Mouse (Mus musculus): ENCODE measurements around the gene Slc4a4.

Gene Slc4a4

DNA sequence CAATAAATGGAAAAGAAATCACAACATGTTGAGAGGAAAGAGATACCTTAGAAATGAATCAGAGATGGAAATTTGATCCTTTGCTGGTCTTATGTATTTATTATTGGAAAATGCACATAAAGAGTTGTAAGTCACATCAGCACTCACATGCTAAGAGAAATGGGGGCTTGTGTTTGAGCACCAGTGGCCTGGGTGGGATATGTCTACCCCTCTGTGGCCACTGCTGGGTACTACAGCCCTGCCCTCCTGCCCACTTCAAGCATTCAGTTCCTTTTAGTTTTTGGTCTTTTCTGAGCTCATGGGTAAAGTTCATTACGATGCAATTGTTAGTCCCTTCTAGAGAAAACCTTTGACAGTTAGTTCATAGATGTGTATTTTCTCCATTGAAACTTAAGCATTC is 335.0 kb downstream of the Slc4a4 start:
- no peaks in the 10 kb centered on the region for H3K27me3 ChIP-seq (ENCODE audit: control insufficient read depth, insufficient read depth, low read length, poor library complexity, severe bottlenecking)
- DNase-seq (ENCODE audit: low read depth, low spot score): no peak

DNA sequence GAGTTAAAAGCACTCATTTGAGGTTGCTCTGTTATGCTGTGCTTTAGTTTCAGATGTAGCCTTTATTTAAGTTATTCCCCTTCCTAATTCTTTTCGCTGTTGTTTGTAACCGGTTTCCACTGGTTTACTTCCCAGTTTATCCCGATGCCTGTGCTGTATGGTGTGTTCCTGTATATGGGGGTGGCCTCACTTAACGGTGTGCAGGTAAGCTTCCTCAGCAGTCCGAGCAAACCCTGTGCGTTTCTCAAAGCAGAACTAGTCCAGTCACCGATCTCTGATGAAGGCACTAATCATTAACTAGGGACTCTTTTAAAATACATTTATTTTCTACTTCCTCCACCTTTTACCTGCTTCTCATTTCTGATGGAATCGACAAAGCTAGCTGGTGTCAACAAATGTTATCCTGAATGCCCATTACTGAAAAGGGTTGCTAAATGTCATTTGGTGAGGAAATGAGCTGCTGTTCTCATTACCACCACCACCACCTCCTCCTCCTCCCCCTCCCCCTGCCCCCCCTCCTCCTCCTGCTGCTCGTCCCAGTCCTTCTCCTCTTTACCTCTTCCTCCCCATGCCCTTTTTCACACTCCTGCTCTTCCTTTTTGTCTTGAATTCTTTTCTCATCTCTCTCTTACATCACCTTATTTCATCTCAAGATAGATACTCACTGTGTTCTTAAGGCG is 336.6 kb downstream of the Slc4a4 start:
- DNase-seq (ENCODE audit: low read depth, low spot score): no peak
- no peaks in the 10 kb centered on the region for H3K27me3 ChIP-seq (ENCODE audit: control insufficient read depth, insufficient read depth, low read length, poor library complexity, severe bottlenecking)
- H3K36me3 ChIP-seq (ENCODE audit: control insufficient read depth, insufficient read depth, low read length, poor library complexity, severe bottlenecking): no peaks in the 10 kb centered on the region

More for the DNA sequence above, 335.0 kb downstream of the Slc4a4 start:
- no peaks in the 10 kb centered on the region for H3K36me3 ChIP-seq (ENCODE audit: control insufficient read depth, insufficient read depth, low read length, poor library complexity, severe bottlenecking)

DNA sequence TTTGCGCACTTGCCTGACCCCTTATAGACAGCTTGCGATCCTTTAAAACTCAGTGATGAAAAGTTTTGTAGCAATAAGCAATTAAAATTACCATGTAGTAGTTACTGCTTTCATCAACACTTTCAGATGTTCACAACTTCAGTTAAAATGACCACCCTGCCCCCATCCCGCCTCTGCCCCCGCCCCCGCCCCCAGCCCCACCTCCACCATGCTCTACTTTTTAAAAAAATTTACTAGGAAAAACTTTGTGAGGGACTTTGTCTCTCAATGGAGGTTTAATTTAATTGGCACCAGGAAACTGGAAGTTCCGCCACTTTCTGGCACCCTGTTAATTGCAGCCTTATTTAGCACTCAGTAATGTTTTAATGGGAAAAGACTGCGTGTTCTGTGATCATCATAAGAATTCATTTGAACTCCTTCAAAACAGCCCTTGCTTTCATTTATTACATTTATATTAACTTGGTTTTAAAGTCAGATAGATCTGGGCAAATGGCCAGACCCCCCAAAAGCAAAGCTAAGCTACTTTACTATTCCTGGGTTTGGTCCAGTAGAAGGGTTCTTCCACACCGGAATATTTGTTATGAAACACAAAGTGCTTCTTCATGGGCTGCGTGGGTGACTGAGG is 337.2 kb downstream of the Slc4a4 start:
- DNase-seq (ENCODE audit: low read depth, low spot score): no peak
- no peaks in the 10 kb centered on the region for H3K27me3 ChIP-seq (ENCODE audit: control insufficient read depth, insufficient read depth, low read length, poor library complexity, severe bottlenecking)
- no peaks in the 10 kb centered on the region for H3K36me3 ChIP-seq (ENCODE audit: control insufficient read depth, insufficient read depth, low read length, poor library complexity, severe bottlenecking)

DNA sequence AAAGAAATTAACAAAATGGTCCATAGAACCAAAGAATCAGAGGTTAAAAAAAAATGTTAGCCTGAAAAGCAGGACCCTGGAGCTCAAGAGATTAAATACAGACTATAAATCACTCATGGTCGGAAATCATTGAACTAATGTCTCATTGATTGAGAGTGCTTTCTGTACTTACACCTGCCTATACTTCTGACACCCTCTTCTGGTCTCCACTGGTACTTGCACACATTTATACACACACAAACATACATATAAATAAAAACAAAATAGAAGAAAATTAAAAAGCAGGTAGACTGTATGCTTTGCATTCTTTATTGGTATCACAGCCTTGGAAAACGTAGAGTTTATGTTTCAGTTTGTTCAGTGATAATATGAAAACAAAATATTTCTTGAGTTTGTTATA is 341.3 kb downstream of the Slc4a4 start:
- no peak for DNase-seq (ENCODE audit: low read depth, low spot score)
- Histone ChIP-seq H3K27me3 (ENCODE audit: control insufficient read depth, insufficient read depth, low read length, poor library complexity, severe bottlenecking) (no peaks in the 10 kb centered on the region), H3K36me3 (ENCODE audit: control insufficient read depth, insufficient read depth, low read length, poor library complexity, severe bottlenecking) (no peaks in the 10 kb centered on the region)

DNA sequence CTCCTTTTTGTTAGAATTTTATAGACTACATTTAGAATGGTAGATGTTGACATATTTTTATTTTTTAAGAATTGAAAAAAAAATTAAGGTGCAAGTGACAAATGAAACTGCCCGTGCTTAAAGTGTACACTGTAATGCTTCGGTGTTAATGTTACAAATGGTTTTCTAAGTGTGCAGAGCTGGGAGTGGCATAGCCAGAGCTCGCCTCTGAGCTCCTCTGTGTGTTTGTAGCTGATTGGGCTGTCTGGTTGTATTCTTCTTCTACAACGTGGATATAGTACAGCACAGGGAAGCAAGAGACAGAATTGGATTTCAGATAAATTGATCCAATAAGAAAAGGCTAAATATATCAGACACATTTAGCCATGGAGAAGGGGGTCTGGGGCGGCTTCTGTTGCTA is 343.0 kb downstream of the Slc4a4 start:
- no peak for DNase-seq (ENCODE audit: low read depth, low spot score)
- no peaks in the 10 kb centered on the region for H3K36me3 ChIP-seq (ENCODE audit: control insufficient read depth, insufficient read depth, low read length, poor library complexity, severe bottlenecking)
- H3K27me3 ChIP-seq (ENCODE audit: control insufficient read depth, insufficient read depth, low read length, poor library complexity, severe bottlenecking): no peaks in the 10 kb centered on the region

DNA sequence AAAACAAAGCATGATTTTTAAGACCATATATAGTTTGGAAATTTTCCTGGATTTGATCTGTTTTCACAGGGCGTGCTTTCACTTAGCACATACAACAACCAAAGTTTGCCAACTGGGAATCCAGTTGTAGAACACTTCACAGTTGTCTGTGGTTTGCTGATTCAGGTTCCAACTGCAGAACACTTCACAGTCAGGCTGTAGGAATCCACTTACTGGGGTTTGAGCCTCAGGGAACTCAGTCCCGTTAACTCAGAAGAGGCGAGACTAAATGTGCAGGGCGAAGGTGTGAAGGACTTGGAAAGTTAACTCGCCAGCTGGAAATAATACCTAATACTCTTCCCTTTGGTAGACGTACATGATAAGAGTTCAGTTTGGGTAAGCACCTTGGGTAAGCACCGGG is 345.7 kb downstream of the Slc4a4 start:
- no peak for DNase-seq (ENCODE audit: low read depth, low spot score)
- Histone ChIP-seq H3K27me3 (ENCODE audit: control insufficient read depth, insufficient read depth, low read length, poor library complexity, severe bottlenecking) (no peaks in the 10 kb centered on the region), H3K36me3 (ENCODE audit: control insufficient read depth, insufficient read depth, low read length, poor library complexity, severe bottlenecking) (no peaks in the 10 kb centered on the region)

DNA sequence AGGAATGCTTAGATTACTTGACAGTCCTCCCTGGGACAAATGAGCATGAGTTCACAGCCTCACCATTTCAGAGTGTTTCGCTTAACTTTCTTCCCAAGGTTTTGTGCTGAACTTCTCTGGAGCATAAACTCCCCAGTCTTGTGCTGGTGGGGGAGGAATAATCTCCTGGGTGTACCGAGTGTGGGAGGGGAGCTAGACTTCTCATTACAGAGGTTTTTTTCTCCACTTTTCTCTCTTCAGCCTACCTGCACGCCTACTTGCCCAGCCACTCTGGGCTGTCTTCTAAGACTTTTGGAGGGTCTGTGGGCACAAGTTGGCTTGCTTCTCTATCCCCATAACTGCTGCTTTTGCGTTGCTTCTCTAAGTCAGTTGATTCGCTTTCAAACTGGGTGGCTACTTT is 365.2 kb downstream of the Slc4a4 start:
- H3K27me3 ChIP-seq (ENCODE audit: control insufficient read depth, insufficient read depth, low read length, poor library complexity, severe bottlenecking): no peaks in the 10 kb centered on the region
- no peak for DNase-seq (ENCODE audit: low read depth, low spot score)

DNA sequence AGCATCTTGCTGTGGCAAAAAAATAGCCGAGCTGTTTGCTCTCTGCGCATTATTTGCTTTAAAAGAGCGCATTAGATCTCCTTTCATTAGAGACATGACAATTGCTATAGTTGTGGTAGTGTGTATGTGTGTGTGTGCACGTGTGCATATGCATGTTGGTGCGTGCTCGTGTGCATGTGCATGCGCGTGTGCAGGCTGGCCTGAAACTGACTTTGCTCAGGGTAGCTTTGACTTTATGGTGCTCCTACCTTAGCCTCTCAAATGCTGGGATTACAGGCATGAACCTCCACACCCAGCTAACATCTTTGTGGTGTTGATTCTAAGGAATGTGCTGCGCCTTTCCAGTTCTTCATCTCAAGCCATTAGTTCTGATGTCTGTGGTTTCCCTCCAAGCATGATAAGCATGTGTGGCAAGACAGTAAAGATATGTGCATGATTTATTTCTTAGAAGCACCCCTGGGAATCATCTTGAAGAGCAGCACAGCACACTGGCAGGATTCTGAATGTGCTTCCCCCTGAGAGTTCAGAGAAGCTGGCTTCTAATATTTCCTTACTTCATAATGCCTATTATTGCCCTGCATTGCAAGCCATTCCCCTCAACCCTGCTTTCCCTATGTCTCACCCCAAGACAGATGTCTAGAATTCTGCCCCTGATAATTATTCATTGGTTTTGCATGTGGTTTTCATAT is 373.3 kb downstream of the Slc4a4 start:
- no peak for DNase-seq (ENCODE audit: low read depth, low spot score)
- Histone ChIP-seq H3K36me3 (ENCODE audit: control insufficient read depth, insufficient read depth, low read length, poor library complexity, severe bottlenecking) (no peaks in the 10 kb centered on the region), H3K27me3 (ENCODE audit: control insufficient read depth, insufficient read depth, low read length, poor library complexity, severe bottlenecking) (no peaks in the 10 kb centered on the region)

More for the DNA sequence above, 365.2 kb downstream of the Slc4a4 start:
- no peaks in the 10 kb centered on the region for H3K36me3 ChIP-seq (ENCODE audit: control insufficient read depth, insufficient read depth, low read length, poor library complexity, severe bottlenecking)

DNA sequence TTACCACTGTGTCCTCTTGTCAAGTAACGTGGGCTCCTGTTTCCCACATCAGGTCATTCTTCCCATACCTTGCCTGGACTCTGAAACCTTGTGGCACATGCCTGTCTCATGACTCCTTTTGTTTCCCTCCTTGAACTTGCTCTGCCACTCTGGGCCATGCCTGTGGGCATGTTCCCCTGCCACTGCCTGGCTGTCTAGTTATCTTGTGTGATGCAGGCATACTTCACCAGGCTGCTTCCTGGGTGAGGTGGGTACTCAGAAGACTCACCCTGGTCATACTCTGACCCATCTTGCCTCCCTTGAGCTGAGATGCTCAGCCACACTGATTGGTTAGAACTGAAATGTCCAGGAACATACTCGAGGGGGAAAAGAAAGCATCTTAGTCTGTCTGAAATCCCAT is 390.4 kb downstream of the Slc4a4 start:
- DNase-seq (ENCODE audit: low read depth, low spot score): no peak
- H3K27me3 ChIP-seq (ENCODE audit: control insufficient read depth, insufficient read depth, low read length, poor library complexity, severe bottlenecking): no peaks in the 10 kb centered on the region
- H3K36me3 ChIP-seq (ENCODE audit: control insufficient read depth, insufficient read depth, low read length, poor library complexity, severe bottlenecking): no peaks in the 10 kb centered on the region

DNA sequence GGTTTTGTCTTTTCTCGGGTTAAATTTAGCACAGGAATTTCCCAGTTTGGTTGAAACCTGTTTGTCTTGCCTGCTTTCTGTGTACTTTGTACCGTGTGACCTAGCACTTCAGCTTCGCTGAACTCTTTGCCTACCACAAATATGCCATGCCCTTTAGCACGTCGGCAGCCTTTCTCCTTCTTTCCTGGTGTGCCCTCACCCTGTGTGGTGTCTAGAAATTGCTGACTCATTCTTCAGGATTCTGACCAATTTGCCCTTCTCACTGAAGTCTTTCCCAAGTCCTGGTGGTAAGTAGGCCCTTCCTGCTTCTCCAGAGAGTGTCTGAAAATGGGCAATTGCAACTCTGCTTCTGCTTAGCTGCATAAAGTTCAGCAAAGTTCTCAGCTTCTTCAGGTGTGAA is 391.0 kb downstream of the Slc4a4 start:
- H3K27me3 ChIP-seq (ENCODE audit: control insufficient read depth, insufficient read depth, low read length, poor library complexity, severe bottlenecking): no peaks in the 10 kb centered on the region
- no peaks in the 10 kb centered on the region for H3K36me3 ChIP-seq (ENCODE audit: control insufficient read depth, insufficient read depth, low read length, poor library complexity, severe bottlenecking)
- no peak for DNase-seq (ENCODE audit: low read depth, low spot score)

DNA sequence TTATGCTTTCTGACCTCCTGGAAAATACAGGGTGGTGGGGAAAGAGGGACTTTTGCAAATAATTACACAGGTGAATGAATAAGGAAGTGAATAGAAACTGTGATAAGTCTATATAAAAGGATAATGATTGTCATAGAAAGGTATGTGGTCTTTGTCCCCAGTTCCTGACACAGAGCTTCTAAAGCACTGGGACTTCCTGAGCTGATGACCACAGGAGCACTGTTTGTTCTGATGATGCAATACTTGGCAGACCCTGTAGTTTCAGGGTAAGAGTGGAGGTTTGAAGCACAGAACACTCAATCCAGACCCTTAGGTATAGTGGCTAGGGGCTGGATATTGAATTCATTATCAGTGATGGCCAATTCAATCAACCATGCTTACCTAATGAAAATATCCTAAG is 391.7 kb downstream of the Slc4a4 start:
- no peak for DNase-seq (ENCODE audit: low read depth, low spot score)
- Histone ChIP-seq H3K27me3 (ENCODE audit: control insufficient read depth, insufficient read depth, low read length, poor library complexity, severe bottlenecking) (no peaks in the 10 kb centered on the region), H3K36me3 (ENCODE audit: control insufficient read depth, insufficient read depth, low read length, poor library complexity, severe bottlenecking) (no peaks in the 10 kb centered on the region)

DNA sequence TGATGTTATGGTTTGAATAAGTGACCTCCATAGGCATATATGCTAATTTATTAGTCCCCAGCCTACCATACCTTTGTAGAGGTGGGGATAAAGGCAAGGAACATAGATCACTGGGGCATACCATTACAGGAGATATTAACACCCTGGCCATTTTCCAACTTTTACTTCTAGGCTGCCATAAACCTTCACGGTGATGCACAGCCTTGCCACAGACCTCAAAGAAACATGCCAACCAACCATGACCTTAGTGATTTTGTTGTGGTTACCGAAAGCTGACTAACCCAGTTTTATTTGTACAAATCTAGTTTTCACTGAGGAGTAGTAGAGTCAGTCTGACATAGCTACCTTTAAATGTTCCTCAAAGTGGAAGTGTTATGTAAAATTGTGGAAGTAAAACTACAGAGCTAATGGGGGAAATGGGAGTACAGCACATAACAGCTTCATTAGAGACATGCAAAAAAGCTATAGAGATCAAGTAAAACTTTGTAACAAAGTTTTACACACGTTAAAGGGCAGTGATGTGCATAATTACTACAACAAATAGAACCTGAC is 393.8 kb downstream of the Slc4a4 start:
- Histone ChIP-seq H3K27me3 (ENCODE audit: control insufficient read depth, insufficient read depth, low read length, poor library complexity, severe bottlenecking) (no peaks in the 10 kb centered on the region), H3K36me3 (ENCODE audit: control insufficient read depth, insufficient read depth, low read length, poor library complexity, severe bottlenecking) (no peaks in the 10 kb centered on the region)
- DNase-seq (ENCODE audit: low read depth, low spot score): peak; percentile 4
